ENCODE assay signal across 8 mouse cellular contexts in the genomic region with DNA sequence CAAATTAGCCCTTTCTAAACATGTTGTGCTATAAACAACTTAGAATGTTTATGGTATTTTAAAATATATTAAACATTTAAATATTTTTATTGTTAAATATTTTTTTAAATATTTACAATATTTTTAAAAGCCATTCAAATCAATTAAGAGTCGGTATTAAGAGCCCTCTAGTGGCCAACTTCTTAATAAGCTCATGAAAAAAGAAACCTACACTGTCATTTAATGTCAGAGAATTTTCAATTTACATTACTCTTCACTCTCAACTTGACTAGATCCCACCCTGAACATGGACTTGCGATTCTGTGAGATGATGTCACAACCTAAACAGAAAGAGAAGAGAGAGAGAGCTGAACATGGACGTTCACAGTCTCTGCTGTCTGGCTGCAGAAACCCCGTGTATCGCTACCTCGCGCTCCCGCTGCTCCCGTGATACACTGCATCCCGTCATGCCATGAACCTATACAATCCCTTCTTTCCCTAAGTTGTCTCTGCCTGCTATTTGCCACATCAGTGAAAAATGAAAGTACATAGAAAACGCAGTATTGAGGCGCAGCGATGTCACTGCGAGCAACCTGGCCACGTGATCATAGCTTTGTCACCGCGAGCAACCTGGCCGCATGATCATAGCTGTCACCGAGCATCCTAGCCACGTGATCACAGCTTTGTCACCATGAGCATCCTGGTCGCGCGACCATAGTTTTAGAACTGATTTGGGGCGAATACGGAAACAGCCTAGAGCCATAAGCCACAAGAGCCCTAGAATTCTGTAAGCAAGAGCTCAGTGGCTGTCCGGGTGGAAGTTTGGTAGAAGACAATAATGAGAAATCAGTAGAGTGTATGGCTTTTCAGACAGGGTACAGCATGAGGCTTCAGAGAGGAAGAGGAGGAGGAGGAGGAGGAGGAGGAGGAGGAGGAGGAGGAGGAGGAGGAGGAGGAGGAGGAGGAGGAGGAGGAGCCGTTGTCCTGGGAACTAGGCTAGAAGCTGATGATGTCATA. TPM values are rescaled to one million over a fixed set of nuclear protein-coding genes. Genes with fewer than 3 reads are reported as not detected.
DNase-seq lines count a peak whose midpoint lies in the region; ATAC-seq lines count a peak whose summit lies in the region.

No protein-coding gene starts in this region.

- peak overlapping the region; percentile 76 for H3K27ac ChIP-seq in hindbrain, embryonic 14.5 days
- H3K27ac ChIP-seq in midbrain, embryonic 12.5 days (replicated peaks): no peak overlapping the region
- H3K27ac ChIP-seq in stomach, embryonic 16.5 days (ENCODE audit: low read length): no peak overlapping the region

- H3K9me3 ChIP-seq in hindbrain, embryonic 14.5 days (ENCODE audit: control insufficient read depth, low read length): no peaks in the 10 kb centered on the region
- H3K9me3 ChIP-seq in midbrain, embryonic 12.5 days: no peaks in the 10 kb centered on the region
- H3K9me3 ChIP-seq in stomach, embryonic 16.5 days (replicated peaks; ENCODE audit: control insufficient read depth, low read length): no peaks in the 10 kb centered on the region

- H3K27me3 ChIP-seq in hindbrain, embryonic 14.5 days (ENCODE audit: control insufficient read depth, insufficient read depth, low read length): no peaks in the 10 kb centered on the region
- no peaks in the 10 kb centered on the region; the same call in 1 of the 2 replicates for H3K27me3 ChIP-seq in midbrain, embryonic 12.5 days
- H3K27me3 ChIP-seq in stomach, embryonic 16.5 days (ENCODE audit: control insufficient read depth, insufficient read depth, low read length): no peaks in the 10 kb centered on the region

- H3K4me1 ChIP-seq in hindbrain, embryonic 14.5 days (replicated peaks; ENCODE audit: control insufficient read depth, insufficient read depth, low read length): no peaks in the 10 kb centered on the region
- H3K4me1 ChIP-seq in midbrain, embryonic 12.5 days: no peaks in the 10 kb centered on the region
- no peaks in the 10 kb centered on the region for H3K4me1 ChIP-seq in stomach, embryonic 16.5 days (ENCODE audit: control insufficient read depth, insufficient read depth, low read length)

- peak; percentile 52; the same call in 1 of the 2 replicates for ATAC-seq in erythroblast, adult 5-6 weeks (replicated peaks; ENCODE audit: low FRiP score, poor library complexity, severe bottlenecking)
- ATAC-seq in hindbrain, embryonic 14.5 days (ENCODE audit: low FRiP score): peak; percentile 79
- peak; percentile 54; the same call in 1 of the 2 replicates for ATAC-seq in midbrain, embryonic 12.5 days (ENCODE audit: low FRiP score, low read depth)
- peak; percentile 37; the same call in 1 of the 2 replicates for ATAC-seq in stomach, embryonic 16.5 days (ENCODE audit: insufficient read depth, low FRiP score)

- peak overlapping the region; percentile 48 for H3K4me2 ChIP-seq in hindbrain, embryonic 14.5 days (replicated peaks)
- H3K4me2 ChIP-seq in midbrain, embryonic 12.5 days (replicated peaks): peak overlapping the region; percentile 44
- peak overlapping the region; percentile 55 for H3K4me2 ChIP-seq in stomach, embryonic 16.5 days (ENCODE audit: low read depth, low read length)

- H3K4me3 ChIP-seq in hindbrain, embryonic 14.5 days (replicated peaks; ENCODE audit: low read length): peak overlapping the region; percentile 18
- peak overlapping the region; percentile 29 for H3K4me3 ChIP-seq in midbrain, embryonic 12.5 days
- H3K4me3 ChIP-seq in stomach, embryonic 16.5 days (replicated peaks; ENCODE audit: low read length): peak overlapping the region; percentile 38

- WGBS in hindbrain, embryonic 14.5 days: 59% methylated on average over 27 of the region's 27 CpGs
- 69% methylated on average over 27 of the region's 27 CpGs for WGBS in midbrain, embryonic 12.5 days
- WGBS in stomach, embryonic 16.5 days: 59% methylated on average over 27 of the region's 27 CpGs

- intact Hi-C loops in left cerebral cortex, postnatal 10 days (cut with DNase I): loop anchor here (5.0 kb wide), 1 partner anchor 100 kb away; no protein-coding TSS in a partner anchor

- no peaks in the 10 kb centered on the region for H3K36me3 ChIP-seq in hindbrain, embryonic 14.5 days (replicated peaks; ENCODE audit: control insufficient read depth, insufficient read depth)
- H3K36me3 ChIP-seq in midbrain, embryonic 12.5 days: no peaks in the 10 kb centered on the region
- H3K36me3 ChIP-seq in stomach, embryonic 16.5 days (ENCODE audit: control insufficient read depth, insufficient read depth, low read length): no peaks in the 10 kb centered on the region

- DNase-seq in ES-CJ7 (ENCODE audit: low read depth, low spot score): peak; percentile 71
- DNase-seq in adipocyte (ENCODE audit: low spot score): peak; percentile 55
- peak; percentile 78 for DNase-seq in hindbrain, embryonic 14.5 days (ENCODE audit: low spot score)
- DNase-seq in left cerebral cortex, postnatal 10 days (ENCODE audit: extremely low spot score in 1 of 2, low spot score in 2 of 2): peak; percentile 20 to 49
- DNase-seq in urinary bladder, postnatal 36 days (ENCODE audit: low spot score in 2 of 2): no peak

- H3K9ac ChIP-seq in hindbrain, embryonic 14.5 days: peak overlapping the region; percentile 40
- H3K9ac ChIP-seq in midbrain, embryonic 12.5 days (replicated peaks): no peak overlapping the region
- peak overlapping the region; percentile 49 for H3K9ac ChIP-seq in stomach, embryonic 16.5 days (ENCODE audit: low read length)

RNA-seq across cellular contexts. Expression of a gene that starts 23.4 kb away (rescaled TPM):
- not detected in 2 replicates for total RNA-seq in erythroblast, adult 5-6 weeks (2015; ENCODE audit: low replicate concordance)
- total RNA-seq in erythroblast, adult 5-6 weeks (2017; ENCODE audit: low replicate concordance): not detected in 2 replicates
- polyA plus RNA-seq in hindbrain, embryonic 14.5 days (2014; fragmentation: Nextera tagmentation; extraction: Ambion mirVana): 1.3 and 1.4 TPM in 2 replicates
- total RNA-seq in left cerebral cortex, postnatal 10 days (2021): under 1 TPM; 0.77 to 0.85 TPM
- polyA plus RNA-seq in midbrain, embryonic 12.5 days (2016; fragmentation: Nextera tagmentation; extraction: Ambion mirVana): 0.70 and 0.88 TPM in 2 replicates
- polyA plus RNA-seq in stomach, embryonic 16.5 days (2015; fragmentation: Nextera tagmentation; extraction: Ambion mirVana): 0.25 and 0.43 TPM in 2 replicates

RNA-seq across cellular contexts. Expression of a gene that starts 23.5 kb away (rescaled TPM):
- total RNA-seq in erythroblast, adult 5-6 weeks (2015; ENCODE audit: low replicate concordance): 4.6 and 32.9 TPM in 2 replicates
- total RNA-seq in erythroblast, adult 5-6 weeks (2017; ENCODE audit: low replicate concordance): 1.4 and 3.1 TPM in 2 replicates
- polyA plus RNA-seq in hindbrain, embryonic 14.5 days (2014; fragmentation: Nextera tagmentation; extraction: Ambion mirVana): 27.6 and 29.7 TPM in 2 replicates
- 10 to 100 TPM; 15.5 to 16.3 TPM for total RNA-seq in left cerebral cortex, postnatal 10 days (2021)
- polyA plus RNA-seq in midbrain, embryonic 12.5 days (2016; fragmentation: Nextera tagmentation; extraction: Ambion mirVana): 39.4 and 41.0 TPM in 2 replicates
- 34.8 and 39.1 TPM in 2 replicates for polyA plus RNA-seq in stomach, embryonic 16.5 days (2015; fragmentation: Nextera tagmentation; extraction: Ambion mirVana)

Comparison
In these comparisons a context has a peak if more than half of its experiments do, and no peak if none do; other contexts are left out.
1. DNase-seq: peak in ES-CJ7 (single experiment), adipocyte (single experiment), hindbrain, embryonic 14.5 days (single experiment) and left cerebral cortex, postnatal 10 days (2 of 2); none in urinary bladder, postnatal 36 days (0 of 2).
2. Peak in every context shown above with its lines, with median percentiles within 50 percentile points of each other: ATAC-seq, H3K4me2 ChIP-seq and H3K4me3 ChIP-seq.